Mouse (Mus musculus): ENCODE results near the gene Lrrc4.

DNA sequence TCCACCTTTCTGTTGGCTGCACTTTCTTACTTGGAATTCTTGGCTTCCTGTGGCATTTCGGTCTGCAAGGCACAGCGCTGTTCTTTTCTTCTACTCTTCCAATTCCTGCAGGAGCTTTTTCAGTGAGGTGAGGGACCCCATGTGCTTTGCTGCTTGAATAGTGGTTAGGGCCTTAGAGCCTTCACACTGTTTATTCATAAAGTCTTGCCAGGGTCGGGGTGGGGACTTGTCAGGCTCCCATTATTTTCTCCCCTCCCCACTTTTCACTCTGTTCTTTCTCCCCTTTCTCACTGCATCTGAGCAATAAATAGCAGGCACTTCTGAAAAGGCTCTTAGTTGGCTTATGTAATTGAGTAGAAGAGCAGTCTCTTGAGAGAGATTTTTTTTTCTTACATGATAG, 213.2 kb downstream of the Lrrc4 start:
- TF ChIP-seq POLR2A (IDR thresholded peaks at IDR 0.05; ENCODE audit: borderline replicate concordance, insufficient read depth, low read length) (no peak), CTCF (IDR thresholded peaks at IDR 0.05; ENCODE audit: borderline replicate concordance, insufficient read depth, low read depth, low read length) (no peak)

Data from cerebellum, adult 2 months (tissue).